Mouse (Mus musculus) ES-E14 (cell line): ENCODE data around the gene E4f1. TPM values are rescaled to one million over a fixed set of nuclear protein-coding genes. Genes with fewer than 3 reads are reported as not detected.

Source experiments
- DNase-seq: peaks from one replicate; pipeline ENCODE4 v3.0.0-alpha.2; 2013; ENCODE audit warnings: low read depth, low spot score
- H3K27ac ChIP-seq: 2 replicates; pipeline ENCODE4 v1.5.1; 2012; ENCODE audit warnings: low read depth, mild to moderate bottlenecking, low read length, moderate library complexity, mixed read lengths; ENCODE audit not compliant: poor library complexity, insufficient read depth, severe bottlenecking
- H3K36me3 ChIP-seq: 2 replicates; pipeline ENCODE4 v1.6.1; 2012; ENCODE audit warnings: mild to moderate bottlenecking, low read length, moderate library complexity, mixed read lengths; ENCODE audit not compliant: control insufficient read depth, poor library complexity, insufficient read depth, severe bottlenecking
- H3K4me1 ChIP-seq, 2 experiments: fragments of 150-350 bp in 1 of 2; sonication (generic) in 1 of 2; 2 replicates each; pipeline ENCODE4 v1.6.1; 2012; ENCODE audit warnings: low read length in 2 of 2, mild to moderate bottlenecking in 1 of 2, mixed read lengths in 1 of 2; ENCODE audit not compliant: control insufficient read depth in 2 of 2, insufficient read depth in 2 of 2, poor library complexity in 1 of 2
- H3K4me3 ChIP-seq, 2 experiments: fragments of 150-350 bp in 1 of 2; sonication (generic) in 1 of 2; 2 replicates each; pipeline ENCODE4 v1.5.1; 2012; ENCODE audit warnings: low read length in 2 of 2, low read depth in 1 of 2, mild to moderate bottlenecking in 1 of 2, mixed read lengths in 1 of 2; ENCODE audit not compliant: insufficient read depth in 1 of 2, poor library complexity in 1 of 2, severe bottlenecking in 1 of 2
- H3K9ac ChIP-seq: 2 replicates; pipeline ENCODE4 v1.6.1; 2012; ENCODE audit warnings: low read depth, mild to moderate bottlenecking, low read length, mixed read lengths; ENCODE audit not compliant: poor library complexity, insufficient read depth, severe bottlenecking
- H3K9me3 ChIP-seq: fragments of 150-350 bp; sonication (generic); 2 replicates; pipeline ENCODE4 v1.6.1; 2012; ENCODE audit warnings: low read depth, mild to moderate bottlenecking, low read length; ENCODE audit not compliant: control insufficient read depth, insufficient read depth
- CHD2 ChIP-seq: IDR thresholded peaks from 2 replicates; pipeline ENCODE4 v1.6.1; 2014; ENCODE audit warnings: mild to moderate bottlenecking, low read depth, low read length, inconsistent platforms
- HCFC1 ChIP-seq: IDR thresholded peaks from 2 replicates; pipeline ENCODE4 v1.6.1; 2012; ENCODE audit warnings: low read length, inconsistent platforms, borderline replicate concordance; ENCODE audit not compliant: insufficient read depth
- MAFK ChIP-seq: IDR thresholded peaks from 2 replicates; pipeline ENCODE4 v1.6.1; 2014; ENCODE audit warnings: mild to moderate bottlenecking, low read depth, low read length, inconsistent platforms; ENCODE audit not compliant: insufficient read depth
- ZC3H11A ChIP-seq: IDR thresholded peaks from 2 replicates; pipeline ENCODE4 v1.6.1; 2012; ENCODE audit warnings: low read depth, mild to moderate bottlenecking, inconsistent platforms, low read length, borderline replicate concordance
- ZNF384 ChIP-seq: IDR thresholded peaks from 2 replicates; pipeline ENCODE4 v1.6.1; 2012; ENCODE audit warnings: low read depth, low read length, inconsistent platforms
- in situ Hi-C, 2 experiments: fragments of 600-800 bp; cut with MboI; formaldehyde crosslinking; loops; one replicate each; pipeline ENCODE4 v1.15.1; 2025; ENCODE audit warnings: low sequenced_read_pairs in 2 of 2, inconsistent platforms in 1 of 2; ENCODE audit not compliant: unreplicated experiment in 2 of 2
- total RNA-seq: library from RNA; depleted of rRNA; stranded (reverse); fragments of 300-350 nt; gene quantifications from 2 replicates; pipeline ENCODE4 v1.2.3, GENCODE M21; 2012

E4f1 gene
- total RNA-seq, 1 experiment: 23.4 TPM

GRCm38 (mm10) chr17:24489265-24490030 is 19.3 kb upstream of the E4f1 start:
- no peaks in the 10 kb centered on the region for H3K36me3 ChIP-seq
- in situ Hi-C loops: no loop called here
- peak overlapping the region; percentile 78; the same call in 1 of the 2 replicates for H3K9ac ChIP-seq
- H3K4me1 ChIP-seq: peaks cover 4 to 9% of the 10 kb centered on the region in 2 experiments; a peak in 3 of 4 replicates
- no peak overlapping the region for H3K27ac ChIP-seq
- no peaks in the 10 kb centered on the region for H3K9me3 ChIP-seq
- no peak for DNase-seq
- peak overlapping the region; percentile 87 to 92; a peak in 3 of 4 replicates for H3K4me3 ChIP-seq
- no peak for TF ChIP-seq CHD2
- TF ChIP-seq ZC3H11A: no peak
- no peak for TF ChIP-seq HCFC1
- no peak for TF ChIP-seq MAFK

DNA sequence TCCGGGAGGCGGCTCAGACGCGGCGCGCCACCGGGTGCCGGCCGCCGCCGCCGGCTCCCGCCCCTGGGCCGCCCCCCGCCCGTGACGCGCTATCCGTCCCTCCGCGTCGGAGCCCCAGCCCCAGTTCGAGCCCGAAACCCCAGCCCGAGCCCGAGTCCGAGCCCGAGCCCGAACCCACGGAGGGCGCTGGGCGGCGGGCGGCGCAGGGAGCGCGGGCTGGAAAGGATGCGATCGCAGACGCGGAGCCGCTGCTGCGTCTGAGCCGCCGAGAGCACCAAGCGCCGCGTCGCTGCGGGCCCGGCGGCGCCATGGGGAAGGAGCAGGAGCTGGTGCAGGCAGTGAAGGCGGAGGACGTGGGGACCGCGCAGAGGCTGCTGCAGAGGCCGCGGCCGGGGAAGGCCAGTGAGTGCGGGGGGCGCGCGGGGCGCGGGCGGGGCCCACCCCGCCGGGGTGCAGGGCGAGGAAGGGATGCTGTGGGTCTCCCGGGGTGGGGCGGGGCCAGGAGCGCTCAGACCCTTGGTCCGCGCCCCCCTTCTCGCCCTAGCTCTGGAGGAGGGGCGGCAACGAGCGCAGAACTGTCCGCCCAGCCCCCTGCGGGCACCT is 18.6 kb upstream of the E4f1 start:
- Histone ChIP-seq H3K4me3 (peak overlapping the region; percentile 87 to 92), H3K9me3 (no peaks in the 10 kb centered on the region), H3K9ac (peak overlapping the region; percentile 78), H3K27ac (no peak overlapping the region), H3K36me3 (no peaks in the 10 kb centered on the region), H3K4me1 (peaks cover 4 to 9% of the 10 kb centered on the region in 2 experiments; a peak in 3 of 4 replicates)
- DNase-seq: no peak
- in situ Hi-C loops: no loop called here
- no peak for TF ChIP-seq MAFK

- no peak for DNase-seq
- in situ Hi-C loops: no loop called here
- Histone ChIP-seq H3K4me3 (peak within 1 kb of the TSS; percentile 87 to 92), H3K9me3 (no peaks in the 10 kb centered on the region), H3K9ac (peak within 1 kb of the TSS; percentile 78), H3K27ac (no peak within 1 kb of the TSS), H3K36me3 (no peaks in the 10 kb centered on the region), H3K4me1 (peaks cover 4 to 9% of the 10 kb centered on the region in 2 experiments; a peak in 3 of 4 replicates)
- TF ChIP-seq MAFK (no peak), CHD2 (no peak), ZC3H11A (no peak), HCFC1 (no peak), ZNF384 (no peak)
Measured at GRCm38 (mm10) chr17:24488186-24488661, 18.1 kb upstream of the E4f1 start, which contains the start of gene Caskin1. TSS of gene Caskin1 (plus strand) at chr17:24488601.

GRCm38 (mm10) chr17:24485090-24485860 is 15.2 kb upstream of the E4f1 start:
- in situ Hi-C loops: no loop called here
- no peak for TF ChIP-seq ZC3H11A
- no peak for TF ChIP-seq HCFC1
- TF ChIP-seq MAFK: peak; percentile 73
- TF ChIP-seq ZNF384: peak; percentile 57; the same call in 1 of the 2 replicates
- Histone ChIP-seq H3K9ac (no peak overlapping the region), H3K9me3 (no peaks in the 10 kb centered on the region), H3K36me3 (no peaks in the 10 kb centered on the region), H3K4me3 (no peak overlapping the region), H3K4me1 (peaks cover 4 to 8% of the 10 kb centered on the region in 2 experiments; a peak in 3 of 4 replicates), H3K27ac (no peak overlapping the region; the same call in 1 of the 2 replicates)
- no peak for DNase-seq
